Mouse (Mus musculus) forebrain, embryonic 11.5 days (tissue): ENCODE results near the gene Nrp1. TPM values are rescaled to one million over a fixed set of nuclear protein-coding genes. Genes with fewer than 3 reads are reported as not detected.

Experiments used
- ATAC-seq: fragments of 200-750 bp; cut with Nextera tagmentation; replicated peaks from 2 replicates; pipeline ENCODE4 v1.8.0; 2017; ENCODE audit warnings: moderate TSS enrichment; ENCODE audit not compliant: low FRiP score
- DNase-seq: peaks from one replicate; pipeline ENCODE4 v3.0.0-alpha.2; 2017; ENCODE audit warnings: low spot score
- H3K27ac ChIP-seq: fragments of 300-500 bp; sonication (generic); 2 replicates; pipeline ENCODE4 v1.5.1; 2014; ENCODE audit warnings: low read depth, low read length
- H3K27me3 ChIP-seq: fragments of 300-500 bp; sonication (generic); 2 replicates; pipeline ENCODE4 v1.6.1; 2014; ENCODE audit warnings: mild to moderate bottlenecking, low read length, mixed read lengths; ENCODE audit not compliant: control insufficient read depth, insufficient read depth
- H3K36me3 ChIP-seq: fragments of 300-500 bp; sonication (generic); 2 replicates; pipeline ENCODE4 v1.6.1; 2014; ENCODE audit warnings: mild to moderate bottlenecking, low read length, moderate library complexity, mixed read lengths; ENCODE audit not compliant: control insufficient read depth, insufficient read depth
- H3K4me1 ChIP-seq: fragments of 300-500 bp; sonication (generic); replicated peaks from 2 replicates; pipeline ENCODE4 v1.6.1; 2014; ENCODE audit warnings: low read length, mixed read lengths; ENCODE audit not compliant: control insufficient read depth, insufficient read depth
- H3K4me2 ChIP-seq: fragments of 300-500 bp; sonication (generic); 2 replicates; pipeline ENCODE4 v1.6.1; 2014; ENCODE audit warnings: low read depth, mild to moderate bottlenecking, low read length, moderate library complexity, mixed read lengths; ENCODE audit not compliant: severe bottlenecking
- H3K4me3 ChIP-seq: fragments of 300-500 bp; sonication (generic); 2 replicates; pipeline ENCODE4 v1.5.1; 2014; ENCODE audit warnings: low read depth, low read length
- H3K9ac ChIP-seq: fragments of 300-500 bp; sonication (generic); 2 replicates; pipeline ENCODE4 v1.6.1; 2014; ENCODE audit warnings: low read length
- H3K9me3 ChIP-seq: fragments of 300-500 bp; sonication (generic); 2 replicates; pipeline ENCODE4 v1.6.1; 2016; ENCODE audit warnings: low read length, mixed read lengths; ENCODE audit not compliant: control insufficient read depth
- WGBS: fragments of 180-500 bp; shearing (Covaris S2); extraction: QIAGEN DNeasy Blood & Tissue Kit; methylation state at CpG from one replicate; pipeline ENCODE4 v1.1.7; 2014; 5-methylcytosine and 5-hydroxymethylcytosine counted together
- polyA plus RNA-seq: library from polyadenylated mRNA; unstranded; fragments of >200 nt; fragmentation: Nextera tagmentation; extraction: Ambion mirVana; gene quantifications from 2 replicates; pipeline ENCODE4 v1.2.1, GENCODE M21; 2014

Nrp1 gene
- polyA plus RNA-seq, 1 experiment from 2014 or later = 28.3 TPM

GRCm38 (mm10) chr8:128351211-128351610 lies 7.2 kb upstream of the Nrp1 start:
- Histone ChIP-seq H3K4me2 (no peak overlapping the region), H3K27me3 (peaks cover 5% of the 10 kb centered on the region; the same call in 1 of the 2 replicates), H3K4me1 (0 out of 2 replicates have a peak, but pooled peaks cover under 1% of the 10 kb centered on the region), H3K9ac (no peak overlapping the region), H3K4me3 (no peak overlapping the region), H3K36me3 (no peaks in the 10 kb centered on the region), H3K27ac (no peak overlapping the region), H3K9me3 (no peaks in the 10 kb centered on the region)
- ATAC-seq (no peak), DNase-seq (no peak)

- no peak overlapping the region for H3K27ac ChIP-seq
- 86% methylated on average over 2 of the region's 2 CpGs for WGBS
- DNase-seq (no peak), ATAC-seq (no peak)
- H3K9ac ChIP-seq = no peak overlapping the region
- H3K4me3 ChIP-seq = no peak overlapping the region
- no peak overlapping the region for H3K4me2 ChIP-seq
- H3K4me1 ChIP-seq = peaks cover 2% of the 10 kb centered on the region; the same call in 1 of the 2 replicates
- peaks cover 10% of the 10 kb centered on the region; the same call in 1 of the 2 replicates for H3K27me3 ChIP-seq
- H3K9me3 ChIP-seq = no peaks in the 10 kb centered on the region
- H3K36me3 ChIP-seq = no peaks in the 10 kb centered on the region
Measured at GRCm38 (mm10) chr8:128352821-128353220, 5.6 kb upstream of the Nrp1 start.

GRCm38 (mm10) chr8:128353999-128354398 lies 4.4 kb upstream of the Nrp1 start:
- 4% methylated on average over 1 of the region's 1 CpGs for WGBS
- ATAC-seq (no peak), DNase-seq (no peak)
- H3K9me3 ChIP-seq = no peaks in the 10 kb centered on the region
- no peak overlapping the region for H3K9ac ChIP-seq
- H3K27ac ChIP-seq = no peak overlapping the region
- H3K4me3 ChIP-seq = no peak overlapping the region
- no peaks in the 10 kb centered on the region for H3K36me3 ChIP-seq
- H3K27me3 ChIP-seq = peaks cover 10% of the 10 kb centered on the region; the same call in 1 of the 2 replicates
- H3K4me2 ChIP-seq = no peak overlapping the region
- H3K4me1 ChIP-seq = peaks cover 2% of the 10 kb centered on the region; the same call in 1 of the 2 replicates

DNA sequence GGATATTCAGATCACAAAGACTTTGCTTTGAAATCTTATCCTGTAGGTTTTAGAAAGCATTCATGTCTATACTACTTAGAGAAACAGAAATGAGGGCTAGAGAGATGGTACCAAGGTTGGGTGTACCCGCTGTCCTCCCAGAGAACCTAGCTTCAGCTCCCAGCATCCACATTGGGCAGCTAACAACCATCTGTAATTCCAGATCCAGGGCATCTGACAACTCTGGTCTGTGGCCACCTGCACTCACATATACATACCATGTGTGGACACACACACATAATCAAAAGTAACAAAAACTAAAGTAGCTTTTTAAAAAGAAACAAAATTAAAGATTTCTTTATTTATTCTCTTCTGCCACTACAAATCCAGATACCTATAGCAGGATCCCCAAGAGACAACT lies 3.3 kb upstream of the Nrp1 start:
- no peaks in the 10 kb centered on the region for H3K36me3 ChIP-seq
- no peak overlapping the region for H3K4me3 ChIP-seq
- no peak overlapping the region for H3K4me2 ChIP-seq
- H3K9ac ChIP-seq = no peak overlapping the region
- WGBS = 87% methylated on average over 1 of the region's 1 CpGs
- DNase-seq (no peak), ATAC-seq (no peak)
- no peaks in the 10 kb centered on the region for H3K9me3 ChIP-seq
- no peak overlapping the region for H3K27ac ChIP-seq
- H3K27me3 ChIP-seq = peaks cover 10% of the 10 kb centered on the region; the same call in 1 of the 2 replicates
- H3K4me1 ChIP-seq = peaks cover 2% of the 10 kb centered on the region; the same call in 1 of the 2 replicates

- Histone ChIP-seq H3K4me2 (no peak overlapping the region), H3K27me3 (peaks cover 10% of the 10 kb centered on the region; the same call in 1 of the 2 replicates), H3K9me3 (no peaks in the 10 kb centered on the region), H3K4me1 (peaks cover 2% of the 10 kb centered on the region; the same call in 1 of the 2 replicates), H3K4me3 (no peak overlapping the region), H3K27ac (no peak overlapping the region), H3K36me3 (no peaks in the 10 kb centered on the region), H3K9ac (no peak overlapping the region)
- WGBS = 85% methylated on average over 5 of the region's 5 CpGs
- ATAC-seq (no peak), DNase-seq (no peak)
Measured at GRCm38 (mm10) chr8:128356170-128356569, 2.2 kb upstream of the Nrp1 start.

- Histone ChIP-seq H3K4me2 (peak overlapping the region; percentile 99), H3K9ac (peak overlapping the region; percentile 63), H3K4me3 (peak overlapping the region; percentile 55), H3K36me3 (no peaks in the 10 kb centered on the region), H3K27me3 (peaks cover 12% of the 10 kb centered on the region; the same call in 1 of the 2 replicates), H3K9me3 (no peaks in the 10 kb centered on the region), H3K27ac (0 out of 2 replicates have a peak overlapping the region, but pooled peaks have one; percentile 6), H3K4me1 (peaks cover 2% of the 10 kb centered on the region)
- DNase-seq (peak; percentile 83), ATAC-seq (peak; percentile 54)
- 2% methylated on average over 44 of the region's 49 CpGs for WGBS
Measured at GRCm38 (mm10) chr8:128356796-128357539, 1.4 kb upstream of the Nrp1 start.

- Histone ChIP-seq H3K36me3 (no peaks in the 10 kb centered on the region), H3K9ac (peak overlapping the region; percentile 69), H3K9me3 (no peaks in the 10 kb centered on the region), H3K4me3 (peak overlapping the region; percentile 55), H3K27ac (0 out of 2 replicates have a peak overlapping the region, but pooled peaks have one; percentile 6), H3K27me3 (peaks cover 12% of the 10 kb centered on the region; the same call in 1 of the 2 replicates), H3K4me1 (peaks cover 8% of the 10 kb centered on the region), H3K4me2 (peak overlapping the region; percentile 99)
- DNase-seq (peak; percentile 82), ATAC-seq (peak; percentile 34)
- WGBS = under 1% methylated on average over 29 of the region's 29 CpGs
Measured at GRCm38 (mm10) chr8:128357540-128358405, 631 bp upstream of the Nrp1 start.

GRCm38 (mm10) chr8:128358756-128359520 lies 534 bp downstream of the Nrp1 start:
- WGBS = under 1% methylated on average over 41 of the region's 41 CpGs
- Histone ChIP-seq H3K4me3 (peak overlapping the region; percentile 55), H3K4me2 (peak overlapping the region; percentile 99), H3K4me1 (peaks cover 10% of the 10 kb centered on the region), H3K9ac (peak overlapping the region; percentile 69), H3K27me3 (peaks cover 12% of the 10 kb centered on the region; the same call in 1 of the 2 replicates), H3K27ac (peak overlapping the region; percentile 77), H3K36me3 (no peaks in the 10 kb centered on the region), H3K9me3 (no peaks in the 10 kb centered on the region)
- DNase-seq (peak; percentile 78), ATAC-seq (peak; percentile 9)
